Mouse (Mus musculus): ENCODE results near the gene Olfr448.
A peak's percentile ranks its signal among the peaks of the same experiment; 100 is the strongest.

Gene Olfr448

GRCm38 (mm10) chr6:42890141-42890540, at the start of gene Olfr448:
Olfr448 (plus strand) TSS chr6:42890441.
- no peak for DNase-seq (ENCODE audit: extremely low spot score)

GRCm38 (mm10) chr6:42860222-42860819, 29.9 kb upstream of the Olfr448 start:
- peak; percentile 45 for DNase-seq (ENCODE audit: extremely low spot score)

GRCm38 (mm10) chr6:42869695-42870094, 20.5 kb upstream of the Olfr448 start:
- DNase-seq (ENCODE audit: extremely low spot score): no peak

- DNase-seq (ENCODE audit: extremely low spot score): no peak
These were observed 13.9 kb upstream of the Olfr448 start for GRCm38 (mm10) chr6:42876323-42876722.

GRCm38 (mm10) chr6:42900345-42900744, 10.1 kb downstream of the Olfr448 start:
- peak; percentile 7 for DNase-seq (ENCODE audit: extremely low spot score)

GRCm38 (mm10) chr6:42908578-42908977, 18.3 kb downstream of the Olfr448 start, which contains the start of gene Olfr447:
Olfr447 (plus strand) TSS chr6:42908878.
- no peak for DNase-seq (ENCODE audit: extremely low spot score)

- DNase-seq (ENCODE audit: extremely low spot score): no peak
These were observed 30.8 kb downstream of the Olfr448 start, which contains the start of gene Olfr446 for GRCm38 (mm10) chr6:42921077-42921476. Olfr446 (plus strand) TSS chr6:42921377.
